Mouse (Mus musculus) heart, adult 8-10 months (tissue): Measurements from ENCODE around the gene Ccdc78. TPM values are rescaled to one million over a fixed set of nuclear protein-coding genes. Genes with fewer than 3 reads are reported as not detected.

Experiments
- DNase-seq: peaks from one replicate; pipeline ENCODE4 v3.0.0; 2022; ENCODE audit warnings: low spot score
- total RNA-seq, 4 experiments: library from RNA; stranded (reverse); gene quantifications; 2 replicates each; pipeline ENCODE4 v1.2.4; 2022

Ccdc78 gene
- total RNA-seq, 4 experiments from 2014 or later = 0.38 TPM; not detected in 3

DNA sequence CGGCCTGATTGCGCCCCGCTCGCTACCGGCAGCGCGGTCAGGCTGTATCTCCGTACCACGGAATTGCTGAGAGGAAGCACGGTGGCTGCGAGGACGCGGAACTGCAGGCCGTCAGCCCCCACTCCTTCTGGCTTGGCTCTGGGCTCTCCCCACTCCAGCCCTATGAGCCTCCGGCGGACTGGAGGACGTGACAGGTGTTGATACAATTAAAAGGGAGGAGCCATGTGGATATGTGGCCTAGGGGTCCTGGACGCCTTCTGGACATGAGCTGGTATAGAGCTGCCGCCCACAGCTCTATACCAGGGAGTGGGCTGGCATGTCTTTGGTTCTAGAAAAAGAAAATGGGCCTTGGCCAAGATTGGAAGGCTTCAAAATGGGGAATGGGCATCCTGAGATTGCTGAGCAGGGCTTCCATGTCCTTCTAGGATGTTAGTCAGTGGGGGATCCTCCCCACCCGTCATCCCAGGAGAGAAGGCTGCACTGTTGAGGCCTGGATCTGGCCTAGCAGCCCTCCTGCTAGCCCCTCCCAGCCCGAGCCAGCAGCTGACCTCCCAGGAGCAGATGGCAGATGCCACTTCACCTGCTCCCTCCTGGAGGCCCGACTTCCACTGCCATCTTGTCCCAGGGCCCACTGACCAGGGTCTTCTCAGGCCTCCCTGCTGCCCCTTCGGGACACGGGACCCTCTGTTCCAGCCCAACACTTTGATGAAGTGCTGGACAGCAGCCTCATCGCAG lies 23.4 kb downstream of the Ccdc78 start:
- no peak for DNase-seq

DNA sequence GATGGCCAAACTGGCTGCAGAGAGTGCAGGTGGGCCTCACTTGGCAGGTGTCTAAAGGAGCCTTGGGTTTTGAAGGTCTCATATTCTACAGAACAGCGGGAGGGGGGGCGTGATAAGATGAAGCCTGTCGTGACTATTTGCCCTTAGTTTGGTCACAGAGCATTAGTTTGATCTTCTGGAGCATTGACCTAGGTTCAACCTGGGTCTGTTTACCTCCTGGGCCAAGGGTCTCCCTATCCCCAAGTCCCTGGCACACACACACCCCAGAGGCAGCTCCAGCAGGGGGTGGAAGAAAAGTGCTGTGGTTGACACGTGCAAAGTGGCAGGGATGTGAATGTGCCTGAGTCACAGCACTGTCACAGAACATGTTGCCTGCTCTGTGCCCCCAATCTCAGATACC lies 24.5 kb downstream of the Ccdc78 start:
- DNase-seq = no peak

DNA sequence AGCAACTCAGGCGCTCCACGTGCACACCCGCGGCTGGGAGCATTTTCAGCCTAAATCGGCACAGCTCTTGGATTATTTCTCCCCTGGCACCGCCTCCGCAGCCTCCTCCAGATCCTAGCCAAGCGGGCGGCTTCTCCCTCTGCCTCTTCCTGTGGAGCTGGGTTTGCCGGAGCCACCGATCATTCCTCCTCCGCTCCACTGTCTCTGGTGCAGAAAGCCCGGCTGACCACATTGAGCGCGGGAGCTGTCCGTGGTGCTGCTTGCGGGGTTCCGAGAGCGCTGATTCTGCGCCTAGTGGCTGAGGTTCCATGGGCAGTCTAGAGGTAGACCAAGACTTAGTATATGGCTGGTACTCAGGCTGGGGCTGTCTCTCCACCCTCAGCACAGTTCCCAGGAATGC lies 27.1 kb downstream of the Ccdc78 start:
- no peak for DNase-seq

DNA sequence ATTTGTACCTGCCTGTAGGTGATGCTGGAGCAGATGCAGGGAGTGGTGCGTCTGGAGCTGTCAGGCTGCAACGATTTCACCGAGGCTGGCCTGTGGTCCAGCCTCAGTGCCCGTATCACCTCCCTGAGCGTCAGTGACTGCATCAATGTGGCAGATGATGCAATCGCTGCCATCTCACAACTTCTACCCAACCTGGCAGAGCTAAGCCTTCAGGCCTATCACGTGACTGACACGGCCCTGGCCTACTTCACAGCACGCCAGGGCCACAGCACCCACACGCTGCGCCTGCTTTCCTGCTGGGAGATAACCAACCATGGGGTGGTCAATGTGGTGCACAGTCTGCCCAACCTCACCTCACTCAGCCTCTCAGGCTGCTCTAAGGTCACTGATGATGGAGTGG lies 31.3 kb downstream of the Ccdc78 start:
- no peak for DNase-seq

DNA sequence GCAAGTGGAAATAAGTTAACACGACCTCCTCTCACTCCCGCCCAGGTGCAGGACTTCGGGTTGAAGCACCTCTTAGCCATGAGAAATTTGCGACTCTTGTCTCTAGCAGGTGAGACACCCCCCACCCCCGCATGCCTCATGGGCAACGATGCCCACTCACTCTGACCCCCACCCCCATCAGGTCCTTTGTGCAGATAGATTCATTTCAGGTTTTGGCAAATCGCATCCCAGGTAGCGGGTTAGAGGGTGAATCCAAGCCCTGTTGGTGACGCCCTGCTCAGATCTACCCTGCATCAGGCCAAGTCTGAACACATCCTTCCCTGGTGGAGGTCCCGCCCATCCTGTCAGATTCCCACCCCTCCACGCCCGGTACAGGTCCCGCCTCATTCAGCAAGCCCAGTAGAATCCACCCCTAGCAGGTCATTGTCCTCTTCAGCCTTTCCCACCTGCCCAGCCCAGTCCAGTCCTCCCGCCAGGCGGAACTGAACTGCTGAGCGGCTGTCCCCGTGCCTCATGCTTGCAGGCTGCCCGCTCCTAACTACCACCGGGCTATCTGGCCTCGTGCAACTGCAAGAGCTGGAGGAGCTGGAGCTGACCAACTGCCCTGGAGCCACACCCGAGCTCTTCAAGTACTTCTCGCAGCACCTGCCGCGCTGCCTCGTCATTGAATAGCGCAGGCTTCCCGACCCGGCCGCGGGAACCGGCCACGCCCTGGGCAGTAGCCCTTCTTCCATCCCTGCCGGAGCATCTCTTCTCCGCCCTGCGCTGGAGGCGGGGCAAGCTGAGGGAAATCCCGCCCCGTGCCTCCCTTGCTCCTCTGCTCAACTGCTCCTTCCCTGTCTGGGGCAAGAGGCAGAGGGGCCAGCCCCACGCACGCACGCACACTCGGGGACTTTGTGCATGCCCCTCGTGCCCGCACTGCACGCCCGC lies 32.7 kb downstream of the Ccdc78 start:
- DNase-seq = no peak

DNA sequence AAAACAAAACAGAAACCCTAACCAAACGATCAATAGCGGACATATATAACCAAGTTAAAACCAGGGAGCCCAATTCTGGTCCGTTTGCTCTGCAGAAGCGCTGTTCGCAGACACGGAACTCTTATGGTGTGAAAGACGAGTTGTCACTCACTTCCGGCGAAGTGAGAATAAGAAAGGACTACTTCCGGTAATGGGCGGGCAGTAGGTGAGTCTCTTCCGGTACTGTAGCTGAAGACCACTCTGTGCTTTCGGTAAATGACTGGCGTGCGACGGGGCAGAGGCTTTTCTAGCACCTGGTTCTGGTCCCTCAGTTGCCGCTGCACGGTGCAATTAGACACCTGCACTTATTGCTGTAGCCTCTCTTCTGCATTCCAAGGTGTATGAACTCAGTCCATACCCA lies 37.1 kb downstream of the Ccdc78 start, which contains the start of gene Wdr24:
Gene Wdr24, plus strand, starts transcription at position 176 of the 400 bp plus-strand sequence.
- peak; percentile 84 for DNase-seq

DNA sequence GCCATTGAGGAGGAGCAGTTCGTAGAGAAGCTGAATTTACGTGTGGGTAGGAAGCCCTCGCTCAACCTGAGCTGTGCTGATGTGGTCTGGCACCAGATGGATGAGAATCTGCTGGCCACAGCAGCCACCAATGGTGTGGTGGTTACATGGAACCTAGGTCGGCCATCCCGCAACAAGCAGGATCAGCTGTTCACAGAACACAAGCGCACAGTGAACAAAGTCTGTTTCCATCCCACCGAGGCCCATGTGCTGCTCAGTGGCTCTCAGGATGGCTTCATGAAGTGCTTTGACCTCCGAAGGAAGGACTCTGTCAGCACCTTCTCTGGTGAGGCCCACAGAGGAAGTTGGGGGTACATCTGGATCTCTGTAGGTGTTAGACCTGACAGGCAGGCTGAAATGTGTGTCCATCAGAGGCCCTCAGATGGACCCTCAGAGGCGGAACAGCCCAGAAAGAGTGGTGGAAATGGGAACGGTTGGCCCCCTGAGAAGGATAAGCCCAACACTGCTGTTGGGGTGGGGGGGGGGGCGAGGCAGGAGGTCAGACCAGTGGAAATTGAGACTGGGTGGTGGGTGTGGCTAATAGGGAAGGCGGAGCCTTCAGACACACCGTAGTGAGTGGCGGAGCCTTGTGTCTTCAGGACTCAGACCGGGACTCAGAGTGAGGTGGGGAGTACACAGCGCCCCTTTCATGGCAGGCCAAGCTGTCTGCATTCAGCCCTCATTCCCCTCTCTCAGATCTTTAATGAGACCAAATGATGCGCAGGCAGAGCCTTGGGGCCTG lies 38.2 kb downstream of the Ccdc78 start:
- DNase-seq = no peak

DNA sequence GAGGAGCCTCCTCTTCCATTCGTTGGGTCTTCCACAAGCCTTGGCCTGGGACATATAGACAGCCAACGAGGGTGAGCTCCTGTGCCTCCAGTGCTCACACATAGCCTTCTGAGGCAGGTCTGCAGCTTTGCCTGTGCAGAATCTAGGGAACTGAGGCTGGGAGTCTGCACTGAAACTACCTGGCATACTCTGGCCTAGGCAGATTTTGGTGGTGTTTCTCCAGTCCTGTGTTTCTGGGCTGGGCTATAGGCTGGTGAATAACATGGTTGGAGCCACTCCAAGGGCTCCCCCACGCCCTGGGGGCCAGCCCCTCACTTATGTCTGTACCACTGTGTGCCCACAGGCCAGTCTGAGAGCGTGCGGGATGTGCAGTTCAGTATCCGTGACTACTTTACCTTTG lies 38.9 kb downstream of the Ccdc78 start:
- no peak for DNase-seq

DNA sequence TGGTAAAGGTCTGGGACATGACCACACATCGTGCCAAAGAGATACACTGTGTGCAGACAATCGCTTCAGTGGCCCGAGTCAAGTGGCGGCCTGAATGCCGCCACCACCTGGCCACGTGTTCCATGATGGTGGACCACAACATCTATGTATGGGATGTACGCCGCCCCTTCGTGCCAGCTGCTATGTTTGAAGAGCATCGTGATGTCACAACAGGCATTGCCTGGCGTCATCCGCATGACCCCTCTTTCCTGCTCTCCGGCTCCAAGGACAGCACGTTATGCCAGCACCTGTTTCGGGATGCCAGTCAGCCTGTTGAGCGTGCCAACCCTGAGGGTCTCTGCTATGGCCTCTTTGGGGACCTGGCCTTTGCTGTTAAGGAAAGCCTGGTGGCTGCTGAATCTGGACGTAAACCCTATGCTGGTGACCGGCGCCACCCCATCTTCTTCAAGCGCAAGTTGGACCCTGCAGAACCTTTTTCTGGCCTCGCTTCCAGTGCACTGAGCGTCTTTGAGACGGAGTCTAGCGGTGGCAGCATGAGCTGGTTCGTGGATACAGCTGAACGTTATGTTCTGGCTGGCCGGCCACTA lies 39.7 kb downstream of the Ccdc78 start:
- no peak for DNase-seq

DNA sequence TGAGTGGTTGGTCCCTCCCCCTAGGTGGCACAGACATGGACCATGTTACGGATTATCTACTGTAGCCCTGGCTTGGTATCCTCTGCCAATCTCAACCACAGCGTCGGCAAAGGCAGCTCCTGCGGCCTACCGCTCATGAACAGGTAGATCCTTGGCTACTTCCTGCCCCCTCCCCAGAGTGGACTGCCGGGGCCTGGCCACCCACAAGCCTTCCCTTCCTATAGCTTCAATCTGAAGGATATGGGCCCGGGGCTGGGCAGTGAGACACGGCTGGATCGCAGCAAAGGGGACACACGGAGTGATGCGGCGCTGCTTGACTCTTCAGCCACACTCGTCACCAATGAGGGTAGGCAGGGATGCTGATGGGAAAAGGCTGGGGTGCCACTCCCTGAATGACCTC lies 40.6 kb downstream of the Ccdc78 start:
- DNase-seq = no peak

DNA sequence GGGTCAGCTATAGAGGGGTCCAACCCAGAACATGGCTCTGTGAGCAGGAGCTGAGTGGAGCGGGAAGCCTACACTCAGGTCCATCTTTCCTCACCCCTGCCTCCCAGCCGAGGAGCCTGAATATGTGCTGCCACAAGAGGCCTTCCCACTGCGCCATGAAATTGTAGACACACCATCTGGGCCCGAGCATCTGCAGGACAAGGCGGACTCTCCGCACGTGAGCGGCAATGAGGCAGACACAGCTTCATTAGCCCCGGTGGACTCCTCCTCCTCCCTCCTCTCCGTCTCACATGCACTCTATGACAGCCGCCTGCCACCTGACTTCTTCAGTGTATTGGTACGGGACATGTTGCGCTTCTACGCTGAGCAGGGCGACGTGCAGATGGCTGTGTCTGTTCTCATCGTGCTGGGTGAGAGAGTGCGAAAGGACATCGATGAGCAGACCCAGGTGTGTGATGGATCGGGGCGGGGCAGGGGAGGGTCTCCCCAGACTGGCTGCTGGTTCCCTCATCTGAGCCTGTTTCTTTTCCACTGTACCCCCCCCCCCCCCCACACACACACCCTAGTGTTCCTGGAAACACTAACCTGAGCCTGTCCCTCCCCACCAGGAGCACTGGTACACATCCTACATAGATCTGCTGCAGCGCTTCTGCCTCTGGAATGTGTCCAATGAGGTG lies 41.3 kb downstream of the Ccdc78 start:
- DNase-seq = no peak

DNA sequence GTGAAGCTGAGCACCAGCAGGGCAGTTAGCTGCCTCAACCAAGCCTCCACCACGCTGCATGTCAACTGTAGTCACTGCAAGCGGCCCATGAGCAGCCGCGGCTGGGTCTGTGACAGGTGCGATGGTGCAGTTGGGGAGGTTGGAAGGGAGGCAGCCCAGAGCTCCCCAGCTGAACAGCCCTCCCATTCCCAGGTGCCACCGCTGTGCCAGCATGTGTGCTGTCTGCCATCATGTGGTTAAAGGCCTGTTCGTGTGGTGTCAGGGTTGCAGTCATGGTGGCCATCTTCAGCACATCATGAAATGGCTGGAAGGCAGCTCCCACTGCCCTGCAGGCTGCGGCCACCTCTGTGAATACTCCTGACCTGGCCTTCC lies 41.8 kb downstream of the Ccdc78 start:
- DNase-seq = no peak

DNA sequence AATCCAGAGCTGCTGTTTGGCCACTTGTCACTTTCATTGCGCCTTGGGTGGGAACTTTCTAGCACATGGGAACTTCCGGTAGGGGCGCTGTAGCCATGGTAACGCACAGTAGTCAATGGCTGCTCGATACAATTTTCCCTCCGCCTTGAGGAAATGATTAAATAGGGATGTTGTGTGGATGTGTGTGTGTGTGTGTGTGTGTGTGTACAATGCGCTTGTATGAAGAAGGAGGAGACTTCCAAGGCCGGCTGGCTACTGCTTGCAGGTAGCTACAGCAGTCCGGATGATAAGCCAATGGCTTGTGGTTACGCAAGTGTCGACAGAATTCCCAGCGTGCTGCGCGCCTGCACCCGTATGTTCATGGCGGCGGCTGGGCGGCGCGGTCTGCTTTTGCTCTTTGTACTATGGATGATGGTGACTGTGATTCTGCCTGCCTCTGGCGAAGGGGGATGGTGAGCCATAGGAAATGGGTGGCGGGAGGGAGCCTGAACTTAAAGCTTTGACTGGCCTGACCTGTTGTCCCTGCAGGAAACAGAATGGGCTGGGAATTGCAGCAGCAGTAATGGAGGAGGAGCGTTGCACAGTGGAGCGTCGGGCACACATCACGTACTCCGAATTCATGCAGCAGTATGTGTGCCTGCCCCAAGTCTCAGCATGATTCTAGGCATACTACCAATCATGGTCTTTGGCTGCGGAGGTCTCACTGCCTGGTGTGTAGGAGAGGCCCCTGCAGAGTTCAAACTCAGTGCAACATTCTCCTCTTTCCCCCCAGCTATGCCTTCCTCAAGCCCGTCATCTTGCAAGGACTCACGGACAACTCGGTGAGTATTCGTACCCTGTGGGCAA lies 42.6 kb downstream of the Ccdc78 start, which contains the start of gene Jmjd8:
Gene Jmjd8, plus strand, starts transcription at position 156 of the 846 bp plus-strand sequence.
- peak; percentile 76 for DNase-seq

DNA sequence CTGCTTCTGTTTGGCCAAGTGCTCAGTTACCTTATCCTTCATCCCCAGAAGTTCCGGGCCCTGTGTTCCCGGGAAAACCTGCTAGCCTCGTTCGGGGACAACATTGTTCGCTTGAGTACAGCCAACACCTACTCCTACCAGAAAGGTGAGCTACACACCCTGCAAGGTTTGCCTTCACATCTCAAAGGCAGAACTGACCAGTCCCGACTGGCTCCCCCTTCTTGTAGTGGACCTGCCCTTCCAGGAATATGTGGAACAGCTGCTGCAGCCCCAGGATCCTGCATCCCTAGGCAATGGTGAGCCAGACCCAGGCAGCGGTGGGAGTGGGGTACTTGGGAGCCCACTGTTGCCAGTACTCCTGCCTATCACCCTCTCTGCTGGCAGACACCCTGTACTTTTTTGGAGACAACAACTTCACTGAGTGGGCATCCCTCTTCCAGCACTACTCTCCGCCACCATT lies 43.2 kb downstream of the Ccdc78 start:
- DNase-seq = no peak

DNA sequence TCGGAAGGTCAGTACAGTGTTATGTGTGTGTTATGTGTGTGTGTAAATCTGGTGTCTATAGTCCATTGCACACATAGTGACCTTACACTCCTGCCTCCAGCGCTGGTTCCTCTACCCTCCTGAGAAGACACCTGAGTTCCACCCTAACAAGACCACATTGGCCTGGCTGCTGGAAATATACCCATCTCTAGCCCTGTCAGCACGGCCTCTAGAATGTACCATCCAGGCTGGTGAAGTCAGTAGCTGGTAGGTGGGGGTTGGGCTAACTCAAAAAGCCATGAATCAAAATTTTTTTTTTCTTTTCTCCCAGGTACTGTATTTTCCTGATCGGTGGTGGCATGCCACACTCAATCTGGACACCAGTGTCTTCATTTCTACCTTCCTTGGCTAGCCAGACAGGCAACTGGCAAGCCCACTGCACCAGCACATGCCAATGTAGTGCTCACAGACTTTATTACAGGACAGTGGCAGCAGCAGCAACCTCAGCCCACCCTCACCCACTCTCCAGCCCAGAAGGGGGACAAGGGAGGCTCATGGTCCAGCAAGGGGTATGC lies 43.9 kb downstream of the Ccdc78 start:
- DNase-seq = no peak

DNA sequence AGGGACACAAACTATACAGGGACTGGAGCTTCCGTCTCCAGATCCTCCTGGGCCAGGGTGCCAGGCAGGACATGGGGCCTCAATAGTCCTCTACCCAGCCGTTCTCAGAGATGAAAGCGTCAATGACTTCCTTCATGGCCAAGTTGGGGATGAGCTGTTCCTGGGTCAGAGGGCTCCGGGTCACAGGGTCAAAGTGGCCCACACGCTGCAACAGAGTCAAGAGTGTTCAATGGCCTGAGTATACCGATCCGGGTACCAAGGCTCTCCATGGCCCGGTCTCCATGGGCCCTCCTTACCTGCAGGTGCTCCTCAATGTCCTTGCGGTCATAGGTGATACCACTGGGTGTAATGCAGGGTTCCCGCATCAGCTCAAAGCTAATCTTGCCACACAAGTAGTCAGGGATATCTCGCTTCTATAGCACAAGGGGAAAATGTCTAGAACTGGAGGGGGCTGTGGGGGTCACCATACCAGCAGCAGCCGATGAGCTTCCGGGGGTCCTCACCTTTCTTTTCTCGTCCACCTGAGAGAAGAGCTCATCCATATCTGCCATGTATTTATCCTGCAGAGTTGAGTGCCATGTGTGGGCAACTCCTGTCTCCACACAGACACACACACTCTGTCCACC lies 44.5 kb downstream of the Ccdc78 start:
- DNase-seq = no peak

DNA sequence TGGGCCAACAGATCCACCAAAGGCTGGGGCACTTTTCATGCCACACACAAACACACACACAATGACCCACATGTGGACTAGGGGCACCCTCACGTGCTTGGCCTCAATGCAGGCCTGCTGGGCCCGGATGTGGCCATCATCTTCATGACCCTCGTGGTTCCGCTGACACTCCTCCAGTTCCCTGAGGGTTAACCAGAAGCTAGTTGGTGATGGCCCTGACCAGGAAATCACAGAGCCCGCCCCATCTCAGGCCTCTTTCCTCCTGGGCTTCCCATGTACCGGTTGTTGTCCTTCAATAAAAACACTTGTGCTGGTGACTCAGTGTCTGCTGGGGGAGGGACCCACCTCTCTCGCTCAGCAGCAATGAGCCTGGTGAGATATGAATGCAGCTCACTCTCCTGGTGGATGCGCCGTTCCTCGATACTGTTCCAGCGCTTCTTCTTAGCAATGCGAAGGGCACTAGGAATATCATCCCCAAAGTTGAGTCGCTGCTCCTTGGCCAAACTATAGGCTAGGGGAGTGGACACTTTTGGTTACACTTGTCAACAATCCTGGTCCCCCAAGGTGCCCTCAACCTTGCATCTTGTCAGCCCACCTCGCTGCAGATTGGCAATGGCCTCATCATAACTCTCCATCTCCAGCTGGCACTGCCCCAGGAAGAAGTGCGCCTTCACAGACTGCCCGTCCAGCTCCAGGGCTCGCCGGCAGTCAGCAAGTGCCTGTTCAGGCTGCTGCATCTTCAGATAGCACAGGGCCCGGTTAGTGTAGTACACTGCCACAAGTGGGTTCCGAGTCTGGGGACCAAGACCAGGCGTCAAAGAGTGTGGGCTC lies 45.3 kb downstream of the Ccdc78 start:
- DNase-seq = no peak
